Mouse (Mus musculus) brain, embryonic 14.5 days (tissue): Measurements from ENCODE around the gene Slc22a4.

Experiments used
- CTCF ChIP-seq: fragments of 200-500 bp; IDR thresholded peaks from 2 replicates; pipeline ENCODE4 v1.5.1; 2012; ENCODE audit warnings: inconsistent platforms, mild to moderate bottlenecking, moderate library complexity, borderline replicate concordance; ENCODE audit not compliant: insufficient read depth, insufficient read length; ENCODE audit errors: extremely low read depth
- POLR2A ChIP-seq: fragments of 200-500 bp; IDR thresholded peaks from 2 replicates; pipeline ENCODE4 v1.6.1; 2012; ENCODE audit warnings: mild to moderate bottlenecking, inconsistent platforms, borderline replicate concordance; ENCODE audit not compliant: poor library complexity, insufficient read depth, insufficient read length, severe bottlenecking; ENCODE audit errors: extremely low read depth

DNA sequence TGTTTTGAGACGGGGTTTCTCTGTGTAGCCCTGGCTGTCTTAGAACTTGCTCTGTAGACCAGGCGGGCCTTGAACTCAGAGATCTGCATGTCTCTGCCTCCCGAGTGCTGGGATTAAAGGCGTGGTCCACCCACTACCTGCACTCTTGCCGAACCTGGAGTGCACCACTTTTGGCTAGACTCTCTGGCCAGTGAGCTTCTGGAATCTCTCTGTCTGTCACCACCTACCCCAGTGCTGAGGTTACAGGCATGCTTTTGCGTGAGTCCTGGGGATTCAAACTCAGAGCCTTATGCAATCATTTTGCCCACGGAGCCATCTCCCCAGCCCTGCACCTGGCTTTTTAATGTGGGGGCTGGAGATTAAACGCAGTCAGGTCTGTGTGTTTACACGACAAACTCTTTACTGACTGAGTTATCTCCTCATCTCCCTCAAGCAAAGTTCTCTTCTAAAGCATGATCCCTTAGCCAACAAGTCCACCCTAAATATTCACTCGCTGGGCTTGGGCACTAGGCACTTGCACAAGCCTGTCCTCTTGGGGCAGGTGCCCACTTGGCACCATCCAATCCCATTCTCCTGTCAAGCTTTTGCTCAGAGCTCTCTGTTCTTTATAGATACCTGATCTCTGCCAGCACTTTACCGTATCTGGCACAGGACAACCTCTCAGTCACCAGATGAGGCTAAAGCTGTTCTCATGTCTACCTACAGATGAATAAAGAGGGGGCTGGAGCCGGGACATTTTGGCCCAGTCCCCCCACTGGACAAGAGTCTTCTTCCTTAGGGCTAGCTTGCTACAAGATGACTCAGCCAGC lies 37.4 kb upstream of the Slc22a4 start:
- TF ChIP-seq CTCF (no peak), POLR2A (no peak)
